Mouse (Mus musculus): ENCODE measurements around the gene 4933415F23Rik. TPM values are rescaled to one million over a fixed set of nuclear protein-coding genes. Genes with fewer than 3 reads are reported as not detected.
A peak's percentile ranks its signal among the peaks of the same experiment; 100 is the strongest.
"Not testable (repeated sequence)": the region's sequence is repeated elsewhere in the genome, so short reads cannot be mapped to it uniquely, and the experiment has no call there.

The 4933415F23Rik gene
- not detected for total RNA-seq (2021)

DNA sequence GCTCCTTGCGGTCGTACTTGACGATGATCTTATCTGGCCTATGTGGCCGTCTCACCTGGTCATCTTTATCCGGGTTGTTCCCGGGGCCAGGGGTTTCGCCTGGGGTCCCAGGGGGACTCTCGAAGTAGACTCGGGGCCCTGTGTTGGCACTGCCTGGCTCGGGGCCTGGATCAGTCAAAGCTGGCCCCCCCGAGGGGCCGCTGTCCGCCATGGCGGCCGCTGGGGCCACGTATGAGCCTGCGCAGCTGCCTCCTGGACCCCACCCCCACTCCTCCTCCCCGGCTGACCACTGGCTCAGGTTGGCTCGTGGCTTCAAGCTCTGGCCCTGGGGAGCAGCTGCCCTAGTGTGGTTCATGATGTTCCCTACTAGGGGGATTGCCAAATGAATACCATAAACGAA lies at the start of gene 4933415F23Rik:
Gene 4933415F23Rik (minus strand): TSS at position 233 of the 400 bp plus-strand sequence.
- DNase-seq (ENCODE audit: extremely low spot score in 1 of 2, low spot score in 2 of 2), result peak in 1 of 2 experiments; percentile 29
- intact Hi-C loops (cut with DNase I), result no loop called here

- intact Hi-C loops (cut with DNase I), result no loop called here
- DNase-seq (ENCODE audit: extremely low spot score in 1 of 2, low spot score in 2 of 2), result no peak
These were observed 49.7 kb upstream of the 4933415F23Rik start for GRCm38 (mm10) chr1:23151722-23152121.

DNA sequence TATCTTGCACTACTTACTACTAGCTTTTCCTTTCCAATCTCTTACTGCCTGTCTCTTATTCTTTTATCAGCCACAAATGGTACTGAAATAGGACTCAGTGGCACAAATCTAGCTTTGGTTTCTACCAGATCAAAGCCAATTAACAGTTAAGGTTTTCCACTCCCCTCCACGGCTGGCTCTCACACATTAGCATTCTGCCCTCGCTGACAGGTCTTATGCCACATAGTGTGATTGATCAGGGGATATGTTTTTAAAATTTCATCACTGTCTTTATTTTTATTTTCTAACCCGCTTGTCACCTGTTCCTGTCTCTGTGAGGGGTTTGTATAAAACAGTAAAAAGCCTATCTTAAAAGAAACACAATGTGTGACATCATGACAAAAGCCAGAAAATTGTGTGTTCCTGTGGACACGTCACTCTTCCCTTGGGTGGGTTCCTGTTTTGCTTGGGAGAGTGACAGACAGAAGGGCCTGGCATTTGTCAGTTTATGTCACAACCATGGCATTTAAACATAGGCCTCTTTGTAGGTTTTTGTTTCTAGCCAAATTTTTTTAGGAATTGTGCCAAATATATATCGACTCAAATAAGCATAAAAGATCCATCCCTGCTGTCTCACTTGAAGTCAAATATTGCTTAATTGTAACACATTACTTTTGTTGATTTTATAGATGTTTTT lies 44.3 kb upstream of the 4933415F23Rik start:
- DNase-seq (ENCODE audit: extremely low spot score in 1 of 2, low spot score in 2 of 2), result no peak
- intact Hi-C loops (cut with DNase I), result no loop called here

DNA sequence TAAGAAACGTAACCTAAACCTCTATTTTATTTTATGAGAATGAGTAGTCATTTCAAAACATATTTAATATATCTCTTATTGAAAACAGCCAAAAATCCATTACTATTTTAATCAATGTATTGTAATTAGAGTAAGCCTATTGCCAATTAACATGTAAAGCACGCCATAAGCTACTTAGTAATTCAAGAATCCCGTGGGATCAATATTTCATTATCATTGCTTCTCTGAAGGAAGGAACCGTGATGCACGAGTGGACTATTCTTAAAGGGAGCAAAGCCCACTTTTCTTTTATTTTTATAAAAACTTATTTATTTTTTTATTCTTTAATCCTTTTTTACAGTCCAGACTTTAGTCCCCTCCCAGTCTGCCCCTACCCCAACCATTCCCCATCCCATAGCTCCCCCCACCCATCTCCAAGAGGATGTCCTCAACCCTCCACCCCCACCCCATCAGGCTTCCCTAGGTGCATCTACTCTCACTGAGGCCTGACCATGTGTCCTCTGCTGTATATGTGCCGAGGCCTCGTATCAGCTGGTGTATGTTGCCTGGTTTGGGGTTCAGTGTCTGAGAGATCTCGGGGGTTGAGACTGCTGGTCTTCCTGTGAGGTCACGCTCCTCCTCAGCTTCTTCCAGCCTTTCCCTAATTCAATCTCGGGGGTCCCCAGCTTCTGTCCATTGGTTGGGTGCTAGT lies 39.2 kb upstream of the 4933415F23Rik start:
- intact Hi-C loops (cut with DNase I), result no loop called here
- DNase-seq (ENCODE audit: extremely low spot score in 1 of 2, low spot score in 2 of 2), result no peak

DNA sequence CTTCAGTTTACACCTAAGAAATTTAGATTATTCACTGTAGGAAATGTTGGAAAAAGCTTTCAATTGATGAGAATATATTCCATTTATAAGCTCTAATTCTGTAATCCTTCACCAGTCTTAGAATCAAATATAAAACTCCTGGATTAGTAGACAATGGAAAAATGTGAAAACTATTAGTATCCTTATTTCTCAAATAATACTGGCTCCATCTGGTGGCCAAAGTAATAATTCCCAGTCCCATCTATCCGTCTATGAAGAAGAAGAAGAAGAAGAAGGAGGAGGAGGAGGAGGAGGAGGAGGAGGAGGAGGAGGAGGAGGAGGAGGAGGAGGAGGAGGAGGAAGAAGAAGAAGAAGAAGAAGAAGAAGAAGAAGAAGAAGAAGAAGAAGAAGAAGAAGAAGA lies 38.5 kb upstream of the 4933415F23Rik start:
- intact Hi-C loops (cut with DNase I), result not testable (repeated sequence)
- DNase-seq (ENCODE audit: extremely low spot score in 1 of 2, low spot score in 2 of 2), result peak in 1 of 2 experiments; percentile 24

GRCm38 (mm10) chr1:23120901-23121300 lies 18.8 kb upstream of the 4933415F23Rik start:
- intact Hi-C loops (cut with DNase I), result no loop called here

GRCm38 (mm10) chr1:23119406-23119805 lies 17.4 kb upstream of the 4933415F23Rik start:
- DNase-seq (ENCODE audit: extremely low spot score in 1 of 2, low spot score in 2 of 2), result no peak
- intact Hi-C loops (cut with DNase I), result no loop called here

More at GRCm38 (mm10) chr1:23120901-23121300, 18.8 kb upstream of the 4933415F23Rik start:
- no peak for DNase-seq (ENCODE audit: extremely low spot score in 1 of 2, low spot score in 2 of 2)

GRCm38 (mm10) chr1:23117423-23117822 lies 15.4 kb upstream of the 4933415F23Rik start:
- intact Hi-C loops (cut with DNase I), result no loop called here
- peak in 1 of 2 experiments; percentile 34 for DNase-seq (ENCODE audit: extremely low spot score in 1 of 2, low spot score in 2 of 2)

DNA sequence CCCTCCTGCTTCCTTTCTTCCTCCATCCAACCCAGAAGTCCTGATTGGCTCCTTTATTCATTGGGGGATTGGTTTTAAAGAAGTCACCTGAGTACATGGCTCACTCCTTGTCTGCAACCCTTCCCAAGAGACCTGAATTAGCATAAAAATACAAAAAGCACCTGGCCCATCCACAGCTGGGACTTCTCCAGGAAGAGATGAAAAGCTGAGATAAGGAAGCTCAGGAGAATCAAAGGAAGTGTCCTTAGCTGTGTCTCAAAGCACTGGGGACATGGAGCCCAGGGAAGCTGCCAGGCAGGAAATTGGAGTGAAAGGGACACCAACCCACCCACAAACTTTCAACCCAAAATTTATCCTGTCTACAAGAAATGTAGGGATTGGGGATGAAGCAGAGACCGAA lies 7.1 kb upstream of the 4933415F23Rik start:
- intact Hi-C loops (cut with DNase I), result no loop called here
- no peak for DNase-seq (ENCODE audit: extremely low spot score in 1 of 2, low spot score in 2 of 2)

DNA sequence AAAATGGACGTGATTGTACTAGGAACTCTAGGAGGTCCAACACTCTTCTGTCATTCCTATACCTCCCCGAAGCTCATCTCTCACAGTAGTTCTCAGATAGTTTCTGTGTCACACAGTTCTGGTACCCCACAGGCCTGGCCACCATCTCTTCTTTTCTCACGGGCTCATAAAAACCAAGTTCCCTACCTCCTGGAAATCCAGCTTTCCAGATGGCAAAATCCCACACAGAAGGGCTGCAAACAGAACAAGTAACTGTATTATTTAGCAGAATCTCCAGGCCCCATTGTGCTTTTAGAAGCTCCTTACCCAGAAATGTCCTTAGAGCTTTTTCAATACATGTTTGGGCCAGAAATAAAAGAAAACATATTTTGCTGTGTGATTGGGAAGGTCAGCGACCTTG lies 828 bp upstream of the 4933415F23Rik start:
- intact Hi-C loops (cut with DNase I), result no loop called here
- DNase-seq (ENCODE audit: extremely low spot score in 1 of 2, low spot score in 2 of 2), result no peak

GRCm38 (mm10) chr1:23099791-23100190 lies 2.3 kb downstream of the 4933415F23Rik start:
- intact Hi-C loops (cut with DNase I), result no loop called here
- DNase-seq (ENCODE audit: extremely low spot score in 1 of 2, low spot score in 2 of 2), result no peak

- intact Hi-C loops (cut with DNase I), result no loop called here
- DNase-seq (ENCODE audit: extremely low spot score in 1 of 2, low spot score in 2 of 2), result peak in 1 of 2 experiments; percentile 43
These were observed 3.6 kb downstream of the 4933415F23Rik start for GRCm38 (mm10) chr1:23098451-23098850.

GRCm38 (mm10) chr1:23097996-23098395 lies 4.1 kb downstream of the 4933415F23Rik start:
- no peak for DNase-seq (ENCODE audit: extremely low spot score in 1 of 2, low spot score in 2 of 2)
- intact Hi-C loops (cut with DNase I), result no loop called here

GRCm38 (mm10) chr1:23067715-23068114 lies 34.3 kb downstream of the 4933415F23Rik start:
- intact Hi-C loops (cut with DNase I), result loop anchor here (10.0 kb wide), 1 partner anchor 463 kb away; no protein-coding TSS in a partner anchor
- DNase-seq (ENCODE audit: extremely low spot score in 1 of 2, low spot score in 2 of 2), result no peak

DNA sequence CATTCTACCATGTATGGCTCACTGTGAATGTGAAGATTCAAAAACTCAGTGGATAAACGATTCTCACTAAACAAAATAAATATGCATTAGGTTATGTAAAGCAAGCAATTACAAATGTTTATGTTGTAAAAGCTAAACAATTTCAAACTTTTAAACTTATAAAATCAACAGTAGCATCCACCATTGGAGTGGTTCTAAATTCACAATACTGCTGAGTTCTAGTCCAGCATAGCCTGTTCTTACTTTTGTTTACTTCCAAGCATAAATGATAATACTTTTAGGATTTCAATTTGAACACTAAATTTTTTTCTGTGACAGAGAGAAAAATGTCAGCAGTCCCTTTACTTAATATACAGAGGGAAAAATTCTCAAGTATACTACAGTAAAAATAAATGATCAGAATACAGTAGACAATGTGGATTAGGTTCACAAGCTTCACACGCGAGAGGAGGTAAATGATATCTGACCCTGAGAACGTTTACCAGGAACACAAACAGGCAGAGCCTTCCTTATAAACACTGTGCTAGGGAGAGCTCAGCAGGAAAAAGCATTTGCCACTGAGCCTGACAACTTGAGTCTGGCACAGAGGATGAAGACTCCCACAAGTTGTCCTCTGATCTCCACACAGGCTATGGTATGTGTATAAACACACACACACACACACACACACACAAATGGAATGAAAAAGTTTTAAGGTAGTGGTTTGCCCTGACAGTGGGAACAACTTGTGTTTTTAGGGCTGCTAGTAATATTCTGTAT lies 37.2 kb downstream of the 4933415F23Rik start:
- intact Hi-C loops (cut with DNase I), result loop anchor here (5.0 to 10.0 kb wide), 2 partner anchors 258 to 460 kb away; partner anchors contain the start of gene Rims1
- DNase-seq (ENCODE audit: extremely low spot score in 1 of 2, low spot score in 2 of 2), result no peak

DNA sequence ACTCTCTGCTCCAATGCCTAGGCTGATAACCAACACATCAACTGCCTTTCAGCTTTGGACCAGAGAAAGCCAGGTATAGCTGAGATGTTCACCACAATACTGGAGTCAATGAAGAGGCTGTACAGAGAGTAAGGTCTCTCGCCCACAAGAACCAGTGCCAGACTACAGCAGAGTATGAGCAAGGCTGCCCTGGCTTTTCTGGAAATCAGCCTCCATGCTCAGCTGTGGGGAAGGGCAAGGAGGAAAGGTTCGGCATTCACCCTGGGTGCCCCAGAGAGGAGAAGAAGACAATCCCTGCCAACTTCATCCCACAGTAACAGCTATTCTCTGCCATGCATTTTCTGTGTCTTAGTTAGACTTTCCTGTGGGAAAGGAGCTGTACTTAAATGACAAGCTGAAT lies 38.1 kb downstream of the 4933415F23Rik start:
- intact Hi-C loops (cut with DNase I), result loop anchor here (5.0 to 10.0 kb wide), 2 partner anchors 257 to 459 kb away; partner anchors contain the start of gene Rims1
- no peak for DNase-seq (ENCODE audit: extremely low spot score in 1 of 2, low spot score in 2 of 2)

DNA sequence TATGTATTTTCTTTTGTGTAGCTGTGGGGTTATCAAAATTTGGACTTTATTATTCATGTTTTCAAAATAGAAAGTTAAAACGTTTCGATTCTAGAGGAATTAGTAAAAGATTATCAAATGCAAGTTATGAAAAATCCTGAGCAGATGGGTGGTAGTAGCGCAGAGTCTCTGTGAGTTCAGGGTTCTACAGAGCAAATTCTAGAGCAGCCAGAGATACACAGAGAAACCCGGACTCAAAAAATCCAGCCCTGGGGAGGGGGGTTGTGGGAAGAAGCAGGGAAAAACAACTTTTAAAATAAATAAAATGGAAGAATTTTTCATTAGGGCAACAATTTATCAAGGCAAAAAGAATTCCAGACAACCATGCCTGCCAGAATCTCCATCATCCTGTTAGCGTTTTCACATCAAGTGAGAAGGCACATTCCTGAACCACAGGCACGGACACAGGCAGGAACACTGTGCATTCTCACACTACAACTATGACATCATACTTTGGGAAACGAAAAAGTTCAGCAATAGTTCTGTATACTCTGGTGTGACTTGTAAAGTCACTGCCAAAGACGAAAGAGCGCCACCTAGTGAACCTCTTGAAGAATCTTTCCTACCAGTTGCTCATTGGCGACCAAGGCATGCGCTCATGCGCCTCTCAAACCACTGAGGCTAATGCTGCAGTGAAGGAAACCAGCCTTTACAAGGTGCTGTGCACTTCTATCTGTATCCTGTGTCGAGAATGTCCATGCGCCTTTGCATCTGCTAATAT lies 40.3 kb downstream of the 4933415F23Rik start:
- intact Hi-C loops (cut with DNase I), result loop anchor here (5.0 to 10.0 kb wide), 2 partner anchors 254 to 457 kb away; partner anchors contain the start of gene Rims1
- peak; percentile 32 to 53 for DNase-seq (ENCODE audit: extremely low spot score in 1 of 2, low spot score in 2 of 2)

GRCm38 (mm10) chr1:23060056-23060455 lies 42.0 kb downstream of the 4933415F23Rik start:
- no peak for DNase-seq (ENCODE audit: extremely low spot score in 1 of 2, low spot score in 2 of 2)
- intact Hi-C loops (cut with DNase I), result loop anchor here (5.0 to 10.0 kb wide), 2 partner anchors 253 to 455 kb away; partner anchors contain the start of gene Rims1
